Mouse (Mus musculus) c-Kit-negative CD71-positive TER-119-positive erythroid progenitor cells, embryonic 14.5 days (primary cell): ENCODE measurements around the gene Per2.

Experiments
- DNase-seq: peaks from one replicate; pipeline ENCODE4 v3.0.0-alpha.2; 2013; ENCODE audit warnings: low read depth, low spot score

Gene Per2

GRCm38 (mm10) chr1:91458223-91458861 lies 782 bp downstream of the Per2 start:
- no peak for DNase-seq

DNA sequence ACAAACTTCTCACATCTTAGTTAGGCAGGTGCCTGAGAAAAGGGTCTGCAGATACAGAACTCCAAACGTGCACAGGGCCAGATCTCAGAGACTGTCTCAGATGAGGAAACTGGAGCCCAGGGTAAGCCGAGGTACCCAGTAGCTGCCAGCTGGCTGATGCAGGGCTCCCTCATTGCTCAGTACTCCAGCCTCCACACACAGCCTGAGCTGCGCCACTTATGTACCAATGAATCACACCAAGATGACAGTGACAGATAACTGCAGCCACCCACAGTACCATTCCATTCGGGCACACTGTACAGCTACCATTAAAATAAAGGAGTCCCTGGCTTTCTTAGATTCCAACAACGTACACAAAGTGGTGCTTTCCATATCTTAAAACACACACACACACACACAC lies 1.4 kb downstream of the Per2 start:
- DNase-seq = no peak

- DNase-seq = no peak
Observed at GRCm38 (mm10) chr1:91457116-91457515, 2.0 kb downstream of the Per2 start.

GRCm38 (mm10) chr1:91456301-91456801 lies 2.8 kb downstream of the Per2 start:
- DNase-seq = no peak

- DNase-seq = no peak
Observed at GRCm38 (mm10) chr1:91455661-91456161, 3.4 kb downstream of the Per2 start.

- no peak for DNase-seq
Observed at GRCm38 (mm10) chr1:91454927-91455326, 4.2 kb downstream of the Per2 start.

GRCm38 (mm10) chr1:91454366-91454765 lies 4.8 kb downstream of the Per2 start:
- no peak for DNase-seq

- no peak for DNase-seq
Observed at GRCm38 (mm10) chr1:91453932-91454331, 5.2 kb downstream of the Per2 start.

GRCm38 (mm10) chr1:91451547-91452084 lies 7.5 kb downstream of the Per2 start:
- DNase-seq = no peak

DNA sequence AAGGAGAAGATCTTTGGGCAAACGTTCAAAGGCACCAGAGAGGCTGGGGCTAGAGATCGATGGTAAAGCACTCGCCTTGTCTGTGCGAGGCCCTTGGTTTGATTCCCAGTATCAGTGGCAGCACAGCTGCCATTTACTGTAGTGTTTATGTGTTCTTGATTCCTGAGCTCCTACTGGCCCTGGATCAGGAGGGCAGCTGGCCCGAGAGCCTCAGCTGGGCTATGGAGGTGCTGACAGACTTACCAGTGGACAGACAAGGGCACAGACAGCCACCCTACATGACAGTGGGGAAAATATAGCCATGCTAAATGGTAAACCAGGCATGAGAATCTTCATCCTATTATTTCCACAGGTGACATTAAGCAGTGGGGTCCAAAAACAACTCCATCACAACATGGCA lies 8.3 kb downstream of the Per2 start:
- no peak for DNase-seq

GRCm38 (mm10) chr1:91448688-91449087 lies 10.4 kb downstream of the Per2 start:
- no peak for DNase-seq

DNA sequence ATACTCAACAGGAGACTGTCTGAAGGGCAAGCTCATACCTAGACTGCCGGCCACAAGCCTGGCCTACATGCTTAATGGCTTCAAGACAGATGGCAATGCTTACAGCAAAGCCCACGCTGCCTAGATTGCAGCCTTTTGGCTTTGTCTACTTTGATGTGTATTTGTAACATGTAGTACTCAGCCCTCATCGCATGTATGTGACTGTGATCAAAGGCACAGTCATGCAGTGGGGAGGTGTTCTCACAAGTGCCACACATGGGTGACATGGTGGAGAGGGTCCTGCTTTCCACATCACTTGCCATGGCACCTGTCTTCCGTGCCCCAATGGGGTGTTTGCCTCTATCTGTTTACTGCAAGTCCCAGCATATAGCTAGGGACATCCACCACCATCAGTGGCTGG lies 12.6 kb downstream of the Per2 start:
- DNase-seq = no peak

GRCm38 (mm10) chr1:91446060-91446459 lies 13.1 kb downstream of the Per2 start:
- DNase-seq = no peak

- DNase-seq = no peak
Observed at GRCm38 (mm10) chr1:91444841-91445830, 14.0 kb downstream of the Per2 start.

GRCm38 (mm10) chr1:91442350-91442990 lies 16.7 kb downstream of the Per2 start:
- DNase-seq = no peak

DNA sequence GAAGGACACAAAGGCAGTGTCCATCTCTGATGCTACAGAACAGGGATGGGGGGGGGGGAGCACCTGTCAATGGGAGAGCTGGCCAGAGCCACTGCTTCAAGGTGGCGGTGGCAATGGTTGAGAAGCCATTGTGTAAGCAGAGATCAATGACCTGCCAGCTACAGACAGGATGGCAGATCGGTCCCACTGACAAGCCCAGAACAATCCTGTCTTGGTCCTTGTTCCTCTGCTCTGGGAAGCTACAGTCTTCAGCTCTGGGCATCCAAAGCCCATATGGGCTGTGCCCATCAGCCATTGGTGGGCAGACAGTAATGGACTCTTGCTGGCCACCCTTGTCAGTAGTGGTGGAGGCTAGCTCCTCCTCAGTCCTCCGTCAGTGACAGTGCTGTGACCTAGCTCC lies 17.3 kb downstream of the Per2 start:
- DNase-seq = no peak

DNA sequence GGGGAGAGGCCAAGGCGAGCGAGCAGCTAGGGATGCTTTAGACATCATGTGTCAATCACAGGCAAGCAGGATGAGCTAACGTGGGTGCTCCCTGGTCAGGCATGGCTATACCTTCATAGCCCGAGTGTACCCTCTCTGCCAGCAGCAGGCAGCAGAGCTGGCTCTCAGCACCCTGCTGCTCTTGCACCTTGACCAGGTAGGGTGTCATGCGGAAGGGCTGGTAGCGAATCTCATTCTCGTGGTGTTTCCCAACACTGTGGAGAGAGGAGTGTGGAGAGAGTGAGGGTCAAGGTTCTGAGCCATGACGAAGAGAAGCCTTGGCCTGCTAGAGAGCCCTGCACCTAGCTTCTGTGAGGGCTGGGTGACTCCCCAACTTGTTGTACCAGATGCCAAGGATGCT lies 19.3 kb downstream of the Per2 start:
- DNase-seq = no peak

- DNase-seq = no peak
Observed at GRCm38 (mm10) chr1:91437573-91437972, 21.6 kb downstream of the Per2 start.

GRCm38 (mm10) chr1:91437083-91437400 lies 22.1 kb downstream of the Per2 start:
- no peak for DNase-seq

DNA sequence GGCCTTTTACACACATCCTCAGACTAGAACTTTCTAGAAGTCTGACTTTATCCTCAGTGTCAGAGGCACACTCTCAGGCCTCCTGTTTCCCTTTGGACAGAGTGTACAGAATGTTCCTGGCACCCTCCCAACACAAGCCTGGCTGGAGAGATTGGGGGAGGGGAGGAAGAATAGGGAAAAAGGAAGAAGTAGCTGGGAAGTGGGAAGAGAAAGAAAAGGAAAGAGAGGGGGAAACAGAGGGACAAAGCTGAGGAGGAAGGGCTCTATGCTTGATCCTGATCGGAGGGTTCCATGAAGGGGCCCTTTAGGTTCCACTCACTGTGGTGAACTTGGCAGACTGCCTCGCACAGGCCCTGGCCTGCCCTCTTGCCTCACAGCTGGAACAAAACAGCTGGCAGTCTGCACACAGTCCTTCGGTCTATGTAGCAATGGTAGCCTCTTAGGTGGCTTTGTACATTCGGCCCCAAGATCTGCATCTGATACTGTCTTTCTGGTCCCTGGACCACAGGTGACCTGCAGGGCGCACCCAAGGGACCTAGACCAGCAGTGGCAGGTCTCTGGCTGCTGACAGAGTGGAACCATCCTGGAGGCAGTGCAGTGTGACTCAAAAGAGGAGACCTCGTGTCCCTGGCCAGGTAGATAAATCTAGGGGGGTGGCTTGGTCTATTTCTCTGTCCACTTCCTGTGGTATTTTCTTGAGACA lies 22.6 kb downstream of the Per2 start:
- DNase-seq = no peak

DNA sequence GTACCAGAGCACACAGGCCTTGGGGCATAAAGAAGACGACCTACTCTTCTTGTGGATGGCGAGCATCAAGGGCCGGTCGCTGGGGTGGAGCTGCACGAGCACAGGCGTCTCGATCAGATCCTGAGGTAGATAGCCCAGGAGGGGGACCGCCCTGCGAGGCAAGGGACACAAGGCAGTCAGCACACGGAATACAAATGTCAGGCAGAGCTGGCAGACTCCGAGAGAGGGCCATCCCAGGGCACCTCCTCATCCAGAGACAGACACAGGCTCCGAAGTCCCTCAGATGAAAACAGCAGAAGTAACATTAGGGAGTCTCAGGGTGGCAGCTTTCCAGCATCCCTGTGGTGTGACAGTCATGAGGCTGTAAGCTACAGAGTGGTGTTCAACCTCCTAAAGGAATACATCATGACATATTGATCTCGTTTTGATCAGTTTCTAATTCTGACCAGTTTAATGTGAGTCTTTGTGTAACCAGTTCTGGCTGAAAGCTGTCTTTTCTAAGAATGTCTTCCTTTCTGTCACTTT lies 23.5 kb downstream of the Per2 start:
- DNase-seq = no peak
